Mouse (Mus musculus) forebrain, embryonic 16.5 days (tissue): ENCODE measurements at regions not wholly inside any gene's neighbourhood (a gene's known extent, or its start where the extent isn't known, plus 50 kb on each side); places are given as distances from the start of the nearest gene placed in this dataset.
A peak's percentile ranks its signal among the peaks of the same experiment; 100 is the strongest.

Experiments
- ATAC-seq: fragments of 200-750 bp; cut with Nextera tagmentation; 2 replicates; pipeline ENCODE4 v1.8.0; 2017; ENCODE audit warnings: mild to moderate bottlenecking, moderate library complexity
- H3K27ac ChIP-seq: fragments of 300-500 bp; sonication (generic); 2 replicates; pipeline ENCODE4 v1.5.1; 2014; ENCODE audit warnings: low read length, control low read depth
- H3K27me3 ChIP-seq: fragments of 300-500 bp; sonication (generic); replicated peaks from 2 replicates; pipeline ENCODE4 v1.6.1; 2014; ENCODE audit warnings: low read length; ENCODE audit not compliant: control insufficient read depth, insufficient read depth
- H3K36me3 ChIP-seq: fragments of 300-500 bp; sonication (generic); 2 replicates; pipeline ENCODE4 v1.6.1; 2014; ENCODE audit not compliant: control insufficient read depth, insufficient read depth
- H3K4me1 ChIP-seq: fragments of 300-500 bp; sonication (generic); replicated peaks from 2 replicates; pipeline ENCODE4 v1.6.1; 2014; ENCODE audit warnings: low read length; ENCODE audit not compliant: control insufficient read depth, insufficient read depth
- H3K4me2 ChIP-seq: fragments of 300-500 bp; sonication (generic); 2 replicates; pipeline ENCODE4 v1.6.1; 2014; ENCODE audit warnings: mild to moderate bottlenecking, low read length, control low read depth
- H3K4me3 ChIP-seq: fragments of 300-500 bp; sonication (generic); replicated peaks from 2 replicates; pipeline ENCODE4 v1.5.1; 2014; ENCODE audit warnings: mild to moderate bottlenecking, low read length, control low read depth
- H3K9ac ChIP-seq: fragments of 300-500 bp; sonication (generic); replicated peaks from 2 replicates; pipeline ENCODE4 v1.6.1; 2014; ENCODE audit warnings: low read depth, low read length, control low read depth
- H3K9me3 ChIP-seq: fragments of 300-500 bp; sonication (generic); 2 replicates; pipeline ENCODE4 v1.6.1; 2016; ENCODE audit warnings: low read length; ENCODE audit not compliant: control insufficient read depth
- WGBS: fragments of 180-500 bp; shearing (Covaris S2); extraction: QIAGEN DNeasy Blood & Tissue Kit; methylation state at CpG from one replicate; pipeline ENCODE4 v1.1.7; 2014; 5-methylcytosine and 5-hydroxymethylcytosine counted together

GRCm38 (mm10) chr15:42955167-42955566, 2821.0 kb downstream of the 9330182O14Rik start:
- 69% methylated on average over 4 of the region's 4 CpGs for WGBS
- Histone ChIP-seq H3K4me1 (no peaks in the 10 kb centered on the region), H3K36me3 (no peaks in the 10 kb centered on the region), H3K27me3 (no peaks in the 10 kb centered on the region), H3K9ac (no peak overlapping the region), H3K27ac (no peak overlapping the region), H3K4me2 (no peak overlapping the region), H3K9me3 (no peaks in the 10 kb centered on the region), H3K4me3 (no peak overlapping the region)
- ATAC-seq, result no peak

- Histone ChIP-seq H3K4me3 (no peak overlapping the region), H3K9me3 (no peaks in the 10 kb centered on the region), H3K4me2 (no peak overlapping the region; the same call in 1 of the 2 replicates)
Observed at GRCm38 (mm10) chr15:42962747-42963338, 2828.7 kb downstream of the 9330182O14Rik start.

DNA sequence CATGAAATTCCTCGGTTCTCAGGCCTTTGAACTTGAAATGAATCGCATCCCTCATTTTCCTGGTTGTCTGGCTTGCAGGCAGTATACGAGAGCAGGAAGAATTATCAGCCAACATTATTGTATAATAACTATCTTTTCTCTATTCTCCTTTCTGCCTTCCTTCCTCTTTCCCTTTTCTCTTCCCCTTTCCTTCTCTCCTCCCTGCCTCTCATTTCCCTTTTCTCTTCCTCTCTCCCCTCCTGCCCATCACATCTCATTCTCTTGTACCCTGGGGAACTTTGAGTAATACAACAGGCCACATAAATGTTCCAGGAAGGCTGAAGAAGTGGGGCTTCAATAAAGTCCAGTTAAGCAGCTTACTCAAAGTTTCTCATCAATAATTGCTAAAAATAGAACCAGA, 2831.1 kb downstream of the 9330182O14Rik start:
- Histone ChIP-seq H3K9ac (no peak overlapping the region), H3K9me3 (no peaks in the 10 kb centered on the region), H3K27ac (no peak overlapping the region), H3K4me2 (no peak overlapping the region), H3K36me3 (no peaks in the 10 kb centered on the region), H3K27me3 (no peaks in the 10 kb centered on the region), H3K4me1 (0 out of 2 replicates have a peak, but pooled peaks cover 2% of the 10 kb centered on the region), H3K4me3 (no peak overlapping the region)
- ATAC-seq, result no peak
- 69% methylated on average over 3 of the region's 3 CpGs for WGBS

More at GRCm38 (mm10) chr15:42962747-42963338, 2828.7 kb downstream of the 9330182O14Rik start:
- Histone ChIP-seq H3K27ac (no peak overlapping the region), H3K27me3 (no peaks in the 10 kb centered on the region), H3K4me1 (0 out of 2 replicates have a peak, but pooled peaks cover 2% of the 10 kb centered on the region), H3K9ac (no peak overlapping the region), H3K36me3 (no peaks in the 10 kb centered on the region)
- WGBS, result 21% methylated on average over 11 of the region's 11 CpGs
- ATAC-seq, result peak; percentile 89
